Mouse (Mus musculus): Measurements from ENCODE around the gene Mblac2. TPM values are rescaled to one million over a fixed set of nuclear protein-coding genes. Genes with fewer than 3 reads are reported as not detected.
"Not testable (repeated sequence)": the region's sequence is repeated elsewhere in the genome, so short reads cannot be mapped to it uniquely, and the experiment has no call there.

Gene Mblac2
- polyA plus RNA-seq, 1 experiment: 20.7 TPM

DNA sequence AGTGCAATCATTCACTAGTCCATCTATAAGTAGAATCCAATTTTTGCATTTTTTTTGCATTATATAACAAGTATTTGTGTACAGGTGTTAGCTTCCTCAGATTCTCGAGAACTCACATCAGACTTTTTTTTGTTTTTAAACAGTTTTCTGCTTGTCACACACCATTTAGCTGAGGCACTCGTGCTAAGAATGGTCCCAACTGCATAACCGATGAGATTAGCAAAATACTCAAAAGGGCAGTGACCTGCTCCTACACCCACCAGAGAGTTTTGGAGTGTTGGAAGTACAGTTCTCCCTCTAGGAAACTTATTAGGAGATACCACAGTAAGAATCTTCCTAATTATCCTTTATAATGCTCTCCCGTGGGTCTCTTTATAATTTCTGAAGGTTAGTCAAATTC is 1.3 kb upstream of the Mblac2 start:
- no peak overlapping the region for H3K4me3 ChIP-seq (ENCODE audit: insufficient read depth, low read depth, low read length)
- no peak overlapping the region for H3K27ac ChIP-seq (replicated peaks; ENCODE audit: low read depth, low read length)

DNA sequence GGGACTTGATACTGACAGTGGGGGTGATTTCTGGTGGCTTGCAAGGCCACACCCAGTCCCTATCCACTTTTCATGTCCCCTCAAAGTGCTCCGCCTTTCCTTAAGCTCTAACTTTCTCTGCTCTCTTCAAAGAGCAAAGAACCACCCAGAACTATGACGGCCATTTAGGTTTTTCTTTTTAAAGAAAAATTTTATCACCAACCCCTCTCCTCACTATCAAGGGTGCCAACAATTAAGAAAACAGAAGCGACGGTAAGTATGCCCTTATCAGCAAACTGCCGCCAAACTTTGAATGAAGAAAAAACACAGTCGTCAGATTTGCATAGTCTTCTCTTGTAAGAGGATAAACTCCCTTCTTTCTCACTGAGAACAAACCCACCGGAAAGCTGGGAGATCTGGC is 875 bp upstream of the Mblac2 start:
- no peak overlapping the region for H3K27ac ChIP-seq (replicated peaks; ENCODE audit: low read depth, low read length)
- peak overlapping the region; percentile 92 for H3K4me3 ChIP-seq (ENCODE audit: insufficient read depth, low read depth, low read length)
- 0 out of 2 replicates have a peak, but pooled peaks cover 2% of the 10 kb centered on the region for H3K4me1 ChIP-seq (ENCODE audit: control insufficient read depth, insufficient read depth, insufficient read length, low read length)

More for the DNA sequence above, 1.3 kb upstream of the Mblac2 start:
- H3K4me1 ChIP-seq (ENCODE audit: control insufficient read depth, insufficient read depth, insufficient read length, low read length): 0 out of 2 replicates have a peak, but pooled peaks cover 2% of the 10 kb centered on the region

DNA sequence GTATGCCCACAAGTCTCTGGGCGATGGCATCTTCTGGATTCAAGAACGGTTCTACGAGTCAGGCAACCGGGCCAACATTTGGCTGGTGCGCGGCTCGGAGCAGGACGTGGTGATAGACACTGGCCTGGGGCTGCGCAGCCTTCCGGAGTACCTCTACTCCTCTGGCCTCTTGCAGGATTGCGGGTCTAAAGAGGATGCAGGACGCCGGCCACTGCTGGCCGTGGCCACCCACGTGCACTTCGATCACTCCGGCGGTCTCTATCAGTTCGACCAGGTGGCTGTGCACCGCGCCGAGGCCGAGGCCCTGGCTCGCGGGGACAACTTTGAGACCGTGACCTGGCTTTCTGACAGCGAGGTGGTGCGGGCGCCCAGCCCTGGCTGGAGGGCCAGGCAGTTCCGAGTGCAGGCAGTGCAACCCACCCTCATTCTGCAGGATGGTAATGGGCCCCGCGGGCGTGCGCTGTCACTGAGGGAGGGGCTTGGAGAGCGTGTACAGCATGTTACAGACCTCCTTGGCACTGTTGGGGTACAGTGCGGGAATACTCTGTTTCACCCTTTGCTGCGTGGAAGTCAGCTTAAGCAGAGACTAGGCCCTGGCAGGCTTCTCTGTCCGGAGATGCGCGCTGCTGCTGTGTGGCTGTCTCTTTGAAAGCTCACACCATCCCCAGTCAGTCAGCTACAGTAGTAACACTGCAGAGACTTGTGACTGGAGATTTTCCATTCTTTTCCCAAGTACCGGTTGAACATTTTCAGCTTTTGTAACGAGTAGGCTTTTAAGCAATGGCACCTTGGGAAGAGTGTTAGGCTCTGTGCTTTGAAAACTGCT is 618 bp downstream of the Mblac2 start:
- 0 out of 2 replicates have a peak, but pooled peaks cover 2% of the 10 kb centered on the region for H3K4me1 ChIP-seq (ENCODE audit: control insufficient read depth, insufficient read depth, insufficient read length, low read length)
- H3K27ac ChIP-seq (replicated peaks; ENCODE audit: low read depth, low read length): no peak overlapping the region
- H3K4me3 ChIP-seq (ENCODE audit: insufficient read depth, low read depth, low read length): peak overlapping the region; percentile 92

DNA sequence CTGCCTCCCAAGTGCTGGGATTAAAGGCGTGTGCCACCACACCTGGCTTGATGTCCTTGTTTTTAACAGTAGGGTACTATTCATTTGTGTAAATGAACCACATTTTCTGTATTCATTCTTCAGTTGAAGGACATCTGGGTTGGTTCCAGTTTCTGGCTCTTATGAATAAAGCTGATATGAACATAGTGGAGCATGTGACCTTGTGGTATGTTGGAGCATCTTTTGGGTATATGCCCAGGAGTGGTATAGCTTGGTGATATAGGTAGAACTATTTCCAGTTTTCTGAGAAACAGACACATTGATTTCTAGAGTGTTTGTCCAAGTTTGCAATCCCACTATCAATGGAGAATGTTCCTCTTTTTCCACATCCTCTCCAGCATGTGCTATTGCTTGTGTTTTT is 2.8 kb downstream of the Mblac2 start:
- Histone ChIP-seq H3K4me1 (ENCODE audit: control insufficient read depth, insufficient read depth, insufficient read length, low read length) (0 out of 2 replicates have a peak, but pooled peaks cover 2% of the 10 kb centered on the region), H3K27ac (replicated peaks; ENCODE audit: low read depth, low read length) (no peak overlapping the region), H3K4me3 (ENCODE audit: insufficient read depth, low read depth, low read length) (no peak overlapping the region)

DNA sequence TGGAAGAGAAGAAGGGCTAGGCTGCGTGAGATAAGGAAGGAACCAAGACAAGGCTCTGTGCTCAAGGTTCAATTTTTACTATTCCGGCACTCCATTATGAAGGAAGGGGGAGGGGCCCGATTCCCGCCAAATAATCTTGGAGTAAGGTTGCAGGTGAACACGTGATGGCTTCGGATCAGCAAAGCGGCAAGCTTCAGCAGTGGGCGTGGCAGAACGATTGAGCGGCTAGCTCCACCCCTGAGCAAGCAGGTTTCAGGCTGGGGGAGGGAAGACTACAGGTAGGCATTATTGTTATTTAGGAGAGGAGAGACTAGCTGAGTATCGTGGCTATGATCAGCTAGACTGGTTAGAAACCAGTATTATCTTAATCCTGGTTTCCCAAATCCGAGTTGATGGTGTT is 17.0 kb downstream of the Mblac2 start:
- H3K27ac ChIP-seq (replicated peaks; ENCODE audit: low read depth, low read length); H3K4me3 ChIP-seq (ENCODE audit: insufficient read depth, low read depth, low read length); H3K4me1 ChIP-seq (ENCODE audit: control insufficient read depth, insufficient read depth, insufficient read length, low read length): not testable (repeated sequence)

DNA sequence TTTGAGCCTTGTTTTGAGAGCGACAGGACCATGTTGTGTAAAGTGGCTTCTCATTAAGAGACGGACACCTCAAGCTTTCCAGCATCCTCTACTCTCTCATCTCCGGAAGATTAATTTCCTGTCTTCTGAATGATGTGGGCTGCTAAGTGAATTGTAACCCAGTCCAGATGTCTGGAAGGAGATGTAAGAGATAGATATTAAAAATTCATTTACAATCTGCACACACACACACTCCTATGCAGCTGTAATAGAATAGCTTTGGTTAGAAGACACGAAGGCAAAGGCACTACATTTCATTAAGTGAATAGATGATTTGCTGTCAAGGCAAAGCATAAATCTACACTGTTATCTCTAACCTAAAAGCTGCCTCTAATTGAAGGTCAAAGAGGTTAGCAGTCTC is 18.0 kb downstream of the Mblac2 start:
- H3K4me1 ChIP-seq (ENCODE audit: control insufficient read depth, insufficient read depth, insufficient read length, low read length): no peaks in the 10 kb centered on the region
- H3K27ac ChIP-seq (replicated peaks; ENCODE audit: low read depth, low read length): no peak overlapping the region
- H3K4me3 ChIP-seq (ENCODE audit: insufficient read depth, low read depth, low read length): no peak overlapping the region

DNA sequence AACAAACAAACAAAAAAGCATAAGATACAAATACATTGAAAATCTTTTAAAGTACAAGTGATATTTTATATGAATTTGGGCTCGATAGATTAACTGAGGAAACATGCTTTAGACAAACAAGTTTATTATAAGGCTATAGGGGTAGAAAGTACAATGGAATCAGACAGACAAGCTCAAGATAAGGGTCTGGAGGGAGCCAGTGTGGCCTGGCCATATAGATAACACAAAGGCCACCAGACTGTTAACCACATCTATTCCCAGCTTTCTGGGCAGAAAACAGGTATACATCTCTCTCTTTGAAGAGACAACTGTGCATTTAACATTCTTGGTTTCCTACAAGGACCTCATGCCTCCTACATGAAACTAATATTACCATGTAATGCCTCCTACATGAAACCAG is 19.2 kb downstream of the Mblac2 start:
- Histone ChIP-seq H3K4me3 (ENCODE audit: insufficient read depth, low read depth, low read length) (no peak overlapping the region), H3K27ac (replicated peaks; ENCODE audit: low read depth, low read length) (no peak overlapping the region), H3K4me1 (ENCODE audit: control insufficient read depth, insufficient read depth, insufficient read length, low read length) (no peaks in the 10 kb centered on the region)

DNA sequence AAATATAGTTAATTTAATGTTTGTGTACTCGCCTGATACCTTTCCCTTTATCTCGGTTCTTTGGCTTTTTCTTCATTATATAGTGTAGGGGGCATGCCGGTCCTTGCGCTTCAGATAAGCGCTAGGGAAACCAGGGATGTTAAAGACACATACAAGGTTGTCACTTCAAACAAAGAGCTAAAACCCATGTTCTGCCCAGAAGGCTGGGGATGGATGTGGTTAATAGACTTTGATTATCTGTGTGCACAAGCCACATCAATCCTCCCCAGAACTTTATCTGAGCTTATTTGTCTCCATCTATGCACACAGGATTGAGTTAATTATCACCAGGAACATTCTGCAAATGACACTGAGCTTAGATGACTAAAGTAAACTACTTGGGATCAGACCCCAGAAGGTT is 25.5 kb downstream of the Mblac2 start:
- Histone ChIP-seq H3K4me3 (ENCODE audit: insufficient read depth, low read depth, low read length) (no peak overlapping the region), H3K4me1 (ENCODE audit: control insufficient read depth, insufficient read depth, insufficient read length, low read length) (no peaks in the 10 kb centered on the region; the same call in 1 of the 2 replicates), H3K27ac (replicated peaks; ENCODE audit: low read depth, low read length) (no peak overlapping the region)

DNA sequence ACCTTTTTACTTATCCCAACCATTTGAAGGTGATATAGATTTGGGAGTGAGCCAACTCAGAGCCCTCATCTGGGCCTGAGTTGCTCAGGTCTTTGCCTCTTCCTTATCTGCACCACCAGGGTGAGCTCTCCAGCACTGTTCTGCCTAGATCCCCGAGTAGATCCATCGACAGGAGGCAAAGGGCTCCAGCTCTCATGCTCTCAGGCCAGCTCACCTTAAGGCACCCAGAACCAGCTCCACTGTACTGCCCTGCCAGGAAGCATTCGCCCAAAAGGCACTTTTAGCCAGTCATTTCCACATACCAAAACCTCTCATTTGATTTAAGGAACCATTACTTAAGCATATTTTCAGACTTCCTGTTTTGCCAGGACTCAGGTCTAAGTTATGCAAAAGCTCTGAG is 29.8 kb downstream of the Mblac2 start:
- Histone ChIP-seq H3K4me3 (ENCODE audit: insufficient read depth, low read depth, low read length) (no peak overlapping the region), H3K27ac (replicated peaks; ENCODE audit: low read depth, low read length) (no peak overlapping the region), H3K4me1 (ENCODE audit: control insufficient read depth, insufficient read depth, insufficient read length, low read length) (no peaks in the 10 kb centered on the region; the same call in 1 of the 2 replicates)

DNA sequence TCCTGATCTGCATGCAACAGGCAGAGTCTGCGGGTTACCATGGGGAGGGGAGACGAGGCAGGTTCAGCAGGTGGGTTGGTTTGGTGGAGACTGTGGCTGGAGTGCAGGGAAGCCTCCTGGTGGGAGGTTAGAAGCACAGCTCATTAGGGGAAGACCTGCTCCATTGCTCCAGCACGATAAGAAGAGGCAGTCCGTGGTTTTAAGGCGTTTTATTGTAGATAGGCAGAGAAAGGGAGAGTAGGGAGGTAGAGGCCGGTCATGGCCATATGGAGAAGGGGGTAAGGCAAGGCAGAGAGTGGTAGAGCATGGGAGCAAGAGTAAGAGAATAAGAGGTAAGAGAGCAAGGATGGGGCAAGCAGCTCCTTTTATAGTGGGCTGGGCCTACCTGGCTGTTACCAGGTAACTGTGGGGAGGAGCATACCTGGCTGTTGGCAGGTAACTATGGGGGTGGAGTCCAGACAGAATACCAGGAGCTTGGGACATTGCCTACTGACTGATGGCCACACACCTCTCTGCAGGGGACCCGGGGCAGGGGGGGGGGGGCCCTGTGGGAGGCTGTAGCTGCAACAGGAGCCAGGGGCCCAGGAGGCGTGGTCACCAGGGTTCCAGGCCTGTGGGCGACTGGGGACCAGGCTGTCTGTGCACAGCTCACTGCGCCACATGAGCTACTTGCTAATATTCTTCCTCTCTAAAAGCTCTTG is 32.4 kb downstream of the Mblac2 start:
- no peak overlapping the region for H3K4me3 ChIP-seq (ENCODE audit: insufficient read depth, low read depth, low read length)
- H3K27ac ChIP-seq (replicated peaks; ENCODE audit: low read depth, low read length): no peak overlapping the region
- no peaks in the 10 kb centered on the region; the same call in 1 of the 2 replicates for H3K4me1 ChIP-seq (ENCODE audit: control insufficient read depth, insufficient read depth, insufficient read length, low read length)

DNA sequence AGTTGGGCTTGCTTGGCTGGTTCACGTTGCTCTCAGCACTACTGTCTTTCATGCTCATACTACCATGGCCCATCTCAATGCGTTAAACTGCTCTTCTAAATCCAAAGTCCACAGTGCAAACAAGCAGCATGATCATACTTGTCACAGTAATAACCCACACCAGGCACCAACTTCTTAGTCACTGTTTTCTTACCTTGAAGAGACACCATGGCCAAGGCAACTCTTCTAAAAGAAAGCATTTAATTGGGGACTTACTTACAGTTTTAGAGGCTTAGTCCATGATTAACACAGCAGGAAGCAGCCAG is 32.9 kb downstream of the Mblac2 start:
- H3K4me3 ChIP-seq (ENCODE audit: insufficient read depth, low read depth, low read length): no peak overlapping the region
- no peaks in the 10 kb centered on the region; the same call in 1 of the 2 replicates for H3K4me1 ChIP-seq (ENCODE audit: control insufficient read depth, insufficient read depth, insufficient read length, low read length)
- no peak overlapping the region for H3K27ac ChIP-seq (replicated peaks; ENCODE audit: low read depth, low read length)

DNA sequence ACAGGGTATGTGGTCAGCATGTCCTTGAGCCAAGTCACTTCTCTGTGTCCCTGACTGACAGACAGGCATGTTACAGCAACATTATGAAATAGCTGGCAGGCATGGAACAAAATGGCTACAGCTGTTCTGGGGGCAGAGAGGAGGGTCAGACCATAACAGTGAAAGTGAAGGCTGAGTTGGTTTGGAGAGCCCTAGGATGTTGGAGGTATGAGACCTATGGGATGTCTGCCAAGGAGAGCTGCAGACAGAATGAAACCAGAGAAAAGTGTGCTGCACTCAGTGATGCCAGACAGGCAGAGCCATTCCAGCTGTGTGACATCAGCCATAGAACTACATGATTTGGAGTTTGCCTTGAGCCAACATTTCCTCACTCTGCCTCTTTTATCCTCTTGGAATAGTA is 43.7 kb downstream of the Mblac2 start:
- Histone ChIP-seq H3K4me3 (ENCODE audit: insufficient read depth, low read depth, low read length) (no peak overlapping the region), H3K27ac (replicated peaks; ENCODE audit: low read depth, low read length) (peak overlapping the region; percentile 53; the same call in 1 of the 2 replicates), H3K4me1 (ENCODE audit: control insufficient read depth, insufficient read depth, insufficient read length, low read length) (peaks cover 3% of the 10 kb centered on the region)

DNA sequence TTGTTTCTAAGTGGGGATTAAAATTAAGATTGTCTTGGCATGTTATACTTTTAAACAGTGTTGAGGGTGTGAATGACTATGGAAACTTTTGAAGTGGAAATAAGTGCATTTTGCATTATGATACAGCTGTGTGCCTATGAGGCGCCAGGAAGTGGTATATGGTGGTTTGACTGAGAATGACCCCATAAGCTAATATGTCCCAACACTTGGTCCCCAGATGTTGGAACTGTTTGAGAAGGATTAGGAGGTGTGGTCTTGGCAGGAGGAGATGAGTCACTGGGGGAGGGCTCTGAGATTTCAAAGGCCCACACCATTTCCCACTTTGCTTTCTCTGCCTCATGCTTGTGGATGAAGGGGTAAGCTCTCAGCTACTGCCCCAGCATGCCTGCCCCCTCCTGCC is 44.2 kb downstream of the Mblac2 start:
- Histone ChIP-seq H3K4me1 (ENCODE audit: control insufficient read depth, insufficient read depth, insufficient read length, low read length) (peaks cover 3% of the 10 kb centered on the region), H3K27ac (replicated peaks; ENCODE audit: low read depth, low read length) (peak overlapping the region; percentile 57), H3K4me3 (ENCODE audit: insufficient read depth, low read depth, low read length) (no peak overlapping the region)

DNA sequence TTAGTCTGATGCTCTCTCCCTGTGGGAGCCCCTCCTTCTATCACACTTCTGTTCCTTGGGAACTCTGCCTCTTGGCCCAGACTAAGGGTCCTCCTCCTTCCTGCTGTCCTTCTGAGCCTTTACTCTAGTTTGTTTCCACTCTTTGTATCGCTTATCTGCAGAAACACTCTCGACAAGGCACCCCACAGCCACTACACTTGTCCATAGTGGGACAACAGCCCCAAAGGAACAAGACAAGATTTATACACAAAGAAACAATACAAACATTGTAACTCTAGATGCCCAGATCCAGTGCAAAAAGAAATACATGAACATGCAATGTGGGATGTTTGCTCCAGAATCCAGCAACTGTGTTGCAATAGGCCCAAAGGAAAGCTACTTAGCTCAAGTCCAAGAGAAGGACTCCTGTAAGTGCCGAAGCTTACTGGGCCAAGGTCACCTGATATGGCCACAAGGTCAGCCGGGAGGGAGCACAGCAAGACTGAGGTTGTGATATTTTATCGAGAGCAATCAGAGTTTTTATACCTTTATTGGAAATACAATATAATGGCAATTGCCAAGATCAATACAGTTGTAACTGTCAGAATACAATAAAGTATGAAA is 46.0 kb downstream of the Mblac2 start:
- no peak overlapping the region for H3K4me3 ChIP-seq (ENCODE audit: insufficient read depth, low read depth, low read length)
- peaks cover 3% of the 10 kb centered on the region for H3K4me1 ChIP-seq (ENCODE audit: control insufficient read depth, insufficient read depth, insufficient read length, low read length)
- 0 out of 2 replicates have a peak overlapping the region, but pooled peaks have one; percentile 14 for H3K27ac ChIP-seq (replicated peaks; ENCODE audit: low read depth, low read length)

DNA sequence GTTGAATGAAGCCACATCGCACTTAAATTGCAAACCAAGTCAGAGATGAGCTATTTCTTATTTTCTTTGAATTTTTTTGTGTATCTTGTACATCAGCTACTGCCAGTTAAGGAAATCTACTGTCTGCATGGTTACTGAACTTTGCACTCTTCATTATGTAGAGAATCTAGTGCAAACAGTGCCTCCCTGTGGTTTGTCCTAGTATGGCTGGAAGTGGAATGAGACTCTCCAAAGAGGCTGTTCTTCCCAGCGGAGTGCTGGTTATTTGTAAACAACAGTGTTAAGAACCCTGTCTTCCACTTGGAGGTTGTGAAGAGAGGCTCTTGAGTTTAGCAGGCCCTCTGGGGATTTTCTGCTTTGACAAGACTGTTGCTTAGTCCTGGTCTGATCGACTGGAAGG is 49.2 kb downstream of the Mblac2 start:
- H3K4me3 ChIP-seq (ENCODE audit: insufficient read depth, low read depth, low read length): no peak overlapping the region

More for the DNA sequence above, 49.2 kb downstream of the Mblac2 start:
- Histone ChIP-seq H3K4me1 (ENCODE audit: control insufficient read depth, insufficient read depth, insufficient read length, low read length) (peaks cover 3% of the 10 kb centered on the region), H3K27ac (replicated peaks; ENCODE audit: low read depth, low read length) (no peak overlapping the region)
